Mouse (Mus musculus) limb, embryonic 15.5 days (tissue): ENCODE results near the gene Tnks1bp1. TPM values are rescaled to one million over a fixed set of nuclear protein-coding genes. Genes with fewer than 3 reads are reported as not detected.

Source experiments
- ATAC-seq: fragments of 200-750 bp; cut with Nextera tagmentation; 2 replicates; pipeline ENCODE4 v1.8.0; 2017; ENCODE audit warnings: low read depth, moderate TSS enrichment; ENCODE audit not compliant: insufficient number of reproducible peaks, low FRiP score, low TSS enrichment
- H3K27ac ChIP-seq: fragments of 300-500 bp; sonication (generic); 2 replicates; pipeline ENCODE4 v1.5.1; 2015; ENCODE audit warnings: moderate library complexity, mild to moderate bottlenecking, inconsistent platforms
- H3K27me3 ChIP-seq: fragments of 300-500 bp; sonication (generic); 2 replicates; pipeline ENCODE4 v1.6.1; 2015; ENCODE audit warnings: inconsistent platforms
- H3K36me3 ChIP-seq: fragments of 300-500 bp; sonication (generic); 2 replicates; pipeline ENCODE4 v1.6.1; 2015; ENCODE audit warnings: inconsistent platforms
- H3K4me1 ChIP-seq: fragments of 300-500 bp; sonication (generic); 2 replicates; pipeline ENCODE4 v1.6.1; 2015; ENCODE audit warnings: inconsistent platforms
- H3K4me2 ChIP-seq: fragments of 300-500 bp; sonication (generic); 2 replicates; pipeline ENCODE4 v1.6.1; 2015; ENCODE audit warnings: mild to moderate bottlenecking, inconsistent platforms
- H3K4me3 ChIP-seq: fragments of 300-500 bp; sonication (generic); 2 replicates; pipeline ENCODE4 v1.5.1; 2015; ENCODE audit warnings: mild to moderate bottlenecking, inconsistent platforms
- H3K9ac ChIP-seq: fragments of 300-500 bp; sonication (generic); 2 replicates; pipeline ENCODE4 v1.6.1; 2015; ENCODE audit warnings: inconsistent platforms
- H3K9me3 ChIP-seq: fragments of 300-500 bp; sonication (generic); 2 replicates; pipeline ENCODE4 v1.6.1; 2016; ENCODE audit warnings: inconsistent platforms
- WGBS: fragments of 180-500 bp; shearing (Covaris S2); methylation state at CpG from one replicate; pipeline ENCODE4 v1.1.7; 2015; 5-methylcytosine and 5-hydroxymethylcytosine counted together
- polyA plus RNA-seq: library from polyadenylated mRNA; unstranded; fragments of >200 nt; fragmentation: Nextera tagmentation; extraction: Ambion mirVana; gene quantifications from 2 replicates; pipeline ENCODE4 v1.2.1, GENCODE M21; 2015

Gene Tnks1bp1
- polyA plus RNA-seq, 1 experiment from 2014 or later = 74.1 TPM

DNA sequence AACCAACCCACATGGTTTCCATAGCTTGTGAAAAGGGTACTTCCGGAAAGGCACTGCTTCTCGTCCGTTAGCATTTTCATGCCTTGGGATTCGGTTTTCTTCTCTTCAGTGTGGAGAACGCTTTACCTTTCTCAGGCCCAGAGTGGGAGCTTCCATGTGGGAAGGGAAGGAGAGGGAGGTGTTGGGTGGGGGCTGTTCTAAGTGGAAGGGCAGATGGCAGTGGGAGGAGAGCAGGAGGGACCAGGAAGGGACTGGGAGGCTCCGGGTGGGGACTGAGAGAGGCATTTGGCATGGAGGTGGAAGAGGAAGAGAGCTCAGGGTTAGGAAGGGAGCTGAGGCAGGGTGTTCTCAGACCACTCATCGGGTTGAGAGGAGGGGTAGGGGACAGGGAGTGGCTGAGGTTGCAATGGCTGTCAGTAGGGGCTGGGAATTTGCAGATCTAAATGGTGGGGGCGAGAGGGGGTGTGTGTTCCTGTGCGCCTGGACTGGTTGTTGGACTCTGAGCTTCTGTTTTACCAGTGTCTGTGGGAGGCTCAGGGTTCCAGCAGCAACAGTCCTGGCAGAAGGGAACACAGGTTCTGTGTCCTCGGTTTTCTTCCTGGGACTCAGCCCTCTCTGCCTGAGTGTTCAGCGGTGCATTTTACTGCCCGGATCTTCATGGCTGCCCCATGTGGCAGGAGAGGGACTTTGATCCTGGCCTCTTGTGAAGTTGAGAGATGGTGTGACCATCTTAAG lies 17.5 kb downstream of the Tnks1bp1 start:
- Histone ChIP-seq H3K9me3 (no peaks in the 10 kb centered on the region), H3K27ac (no peak overlapping the region), H3K4me1 (peaks cover 38% of the 10 kb centered on the region), H3K4me3 (no peak overlapping the region), H3K4me2 (no peak overlapping the region), H3K9ac (no peak overlapping the region), H3K36me3 (peaks cover 52% of the 10 kb centered on the region), H3K27me3 (no peaks in the 10 kb centered on the region)
- ATAC-seq = no peak
- WGBS = 62% methylated on average over 12 of the region's 12 CpGs

DNA sequence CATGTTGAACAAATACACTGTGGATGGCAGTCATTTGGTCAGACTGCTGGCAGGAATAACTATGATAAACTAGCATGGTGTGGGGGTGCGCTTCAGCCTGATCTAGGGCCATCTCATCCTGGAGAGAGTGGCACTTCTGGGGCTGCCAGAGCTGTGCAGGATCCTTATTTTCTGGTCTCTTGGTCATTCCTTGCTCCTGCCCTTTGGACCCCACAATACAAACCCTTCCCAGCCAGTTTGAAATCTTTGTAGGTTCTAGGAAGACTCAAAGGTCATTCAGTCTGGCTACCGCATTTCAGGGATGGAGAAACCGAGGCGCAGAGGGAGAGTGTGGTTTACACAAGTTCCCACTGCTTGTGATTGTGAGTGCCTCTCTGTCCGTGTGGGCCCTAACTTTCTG lies 19.1 kb downstream of the Tnks1bp1 start:
- WGBS = 94% methylated on average over 5 of the region's 5 CpGs
- Histone ChIP-seq H3K9ac (no peak overlapping the region), H3K36me3 (peaks cover 66% of the 10 kb centered on the region), H3K9me3 (no peaks in the 10 kb centered on the region), H3K4me1 (peaks cover 30% of the 10 kb centered on the region), H3K27ac (no peak overlapping the region), H3K27me3 (no peaks in the 10 kb centered on the region), H3K4me2 (no peak overlapping the region), H3K4me3 (no peak overlapping the region)
- ATAC-seq = no peak

DNA sequence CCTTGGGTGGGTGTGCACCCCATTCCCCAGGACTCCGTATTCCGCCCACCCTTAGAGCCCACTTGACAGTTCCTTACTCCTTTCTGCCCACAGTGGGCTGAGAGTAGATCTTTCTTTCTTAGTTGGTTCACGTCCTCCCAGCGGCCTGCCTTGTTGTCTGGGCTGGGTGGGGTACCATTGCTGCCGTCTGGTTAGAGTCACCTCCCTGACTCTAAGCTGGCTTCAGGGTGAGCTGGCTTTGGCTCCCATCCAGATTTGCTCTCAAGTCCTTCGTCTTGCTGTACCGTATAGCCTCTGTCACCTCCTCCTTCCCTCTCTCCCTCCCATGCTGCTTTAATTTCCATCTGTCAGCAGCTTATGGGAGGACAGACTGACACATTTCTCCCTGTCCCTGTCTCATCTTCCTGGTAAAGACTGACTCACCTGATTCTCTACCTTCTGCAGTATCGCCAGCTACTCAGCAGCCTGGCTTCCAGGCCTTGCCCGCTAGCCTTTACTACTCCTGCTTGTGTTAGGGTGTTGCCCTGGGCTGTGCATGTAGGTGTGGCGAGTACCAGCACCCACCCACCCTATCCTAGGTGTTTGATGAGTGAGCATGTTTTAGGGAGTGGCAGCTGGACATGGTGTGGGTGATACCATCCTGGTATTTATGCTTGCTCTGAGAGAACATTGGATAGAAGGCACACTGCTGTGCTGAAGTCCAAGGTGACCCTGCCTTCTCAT lies 20.2 kb downstream of the Tnks1bp1 start:
- 0 out of 2 replicates have a peak, but pooled peaks have one; percentile 15 for ATAC-seq
- no peaks in the 10 kb centered on the region for H3K9me3 ChIP-seq
- H3K4me2 ChIP-seq = no peak overlapping the region
- peak overlapping the region; percentile 9 for H3K27ac ChIP-seq
- H3K27me3 ChIP-seq = no peaks in the 10 kb centered on the region
- peaks cover 65% of the 10 kb centered on the region for H3K36me3 ChIP-seq
- H3K4me1 ChIP-seq = peaks cover 29% of the 10 kb centered on the region
- no peak overlapping the region for H3K9ac ChIP-seq
- 62% methylated on average over 10 of the region's 10 CpGs for WGBS
- no peak overlapping the region for H3K4me3 ChIP-seq

DNA sequence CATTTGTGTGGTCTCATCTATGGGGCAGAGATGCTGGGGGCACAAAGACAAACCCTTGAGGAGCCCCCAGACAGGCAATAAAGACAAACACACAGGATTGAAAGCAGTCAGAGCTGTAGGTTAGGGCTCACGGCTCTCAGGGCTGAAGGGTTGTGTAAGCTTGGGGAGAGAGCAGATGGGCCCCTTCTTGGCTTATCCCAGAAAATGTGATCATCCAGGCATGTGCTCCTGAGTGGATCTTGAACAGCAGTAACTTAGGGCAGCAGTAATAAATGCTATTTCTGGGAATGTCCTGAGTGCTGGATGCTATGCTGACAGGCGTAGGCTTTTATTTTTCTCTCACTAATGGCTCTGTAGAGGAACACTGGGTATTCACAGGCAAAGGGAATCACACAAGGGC lies 20.8 kb downstream of the Tnks1bp1 start:
- H3K27me3 ChIP-seq = no peaks in the 10 kb centered on the region
- H3K9ac ChIP-seq = no peak overlapping the region
- H3K27ac ChIP-seq = no peak overlapping the region; the same call in 1 of the 2 replicates
- WGBS = 73% methylated on average over 2 of the region's 2 CpGs
- ATAC-seq = no peak
- no peaks in the 10 kb centered on the region for H3K9me3 ChIP-seq
- peaks cover 25% of the 10 kb centered on the region for H3K4me1 ChIP-seq
- no peak overlapping the region for H3K4me3 ChIP-seq
- H3K4me2 ChIP-seq = no peak overlapping the region
- H3K36me3 ChIP-seq = peaks cover 63% of the 10 kb centered on the region

DNA sequence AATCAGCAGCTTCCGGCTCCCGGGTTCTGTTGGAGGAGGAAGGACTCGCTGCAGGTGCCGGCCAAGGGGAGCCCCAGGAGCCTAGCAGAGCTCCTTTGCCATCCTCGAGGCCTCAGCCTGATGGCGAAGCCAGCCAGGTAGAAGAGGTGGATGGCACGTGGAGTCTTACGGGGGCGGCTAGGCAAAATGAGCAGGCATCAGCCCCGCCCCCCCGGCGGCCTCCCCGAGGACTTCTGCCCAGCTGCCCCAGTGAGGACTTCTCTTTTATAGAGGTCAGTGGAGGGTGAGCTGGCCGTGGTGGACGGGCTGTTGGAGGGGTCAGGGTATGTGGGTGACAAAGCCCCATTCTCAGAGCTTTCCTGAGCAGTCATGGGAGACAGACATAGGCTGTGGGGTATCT lies 22.3 kb downstream of the Tnks1bp1 start:
- Histone ChIP-seq H3K36me3 (peaks cover 58% of the 10 kb centered on the region), H3K4me2 (no peak overlapping the region), H3K4me1 (peaks cover 20% of the 10 kb centered on the region), H3K27me3 (no peaks in the 10 kb centered on the region), H3K27ac (peak overlapping the region; percentile 47; the same call in 1 of the 2 replicates), H3K4me3 (no peak overlapping the region), H3K9me3 (no peaks in the 10 kb centered on the region), H3K9ac (no peak overlapping the region)
- 67% methylated on average over 15 of the region's 15 CpGs for WGBS
- ATAC-seq = no peak

DNA sequence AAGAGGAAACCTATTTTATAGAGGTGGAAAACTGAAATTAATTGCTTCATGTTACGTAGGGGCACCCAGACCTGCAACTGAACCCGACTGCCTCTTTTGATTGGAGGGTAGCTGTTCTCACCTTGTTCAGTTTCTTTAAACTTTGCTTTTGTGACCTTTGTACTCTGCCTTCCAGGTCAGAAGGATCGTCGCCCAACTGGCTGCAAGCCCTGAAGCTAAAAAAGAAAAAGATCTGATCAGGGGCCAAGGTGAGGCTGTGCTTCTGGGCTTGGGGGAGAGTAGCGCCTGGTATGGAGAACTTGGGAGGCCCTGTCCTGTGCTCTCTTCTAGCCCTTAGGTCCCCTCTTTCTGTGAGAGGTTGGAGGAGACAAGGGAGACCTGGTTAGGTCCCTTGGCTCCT lies 24.1 kb downstream of the Tnks1bp1 start:
- Histone ChIP-seq H3K4me1 (peaks cover 20% of the 10 kb centered on the region), H3K27me3 (no peaks in the 10 kb centered on the region), H3K9me3 (no peaks in the 10 kb centered on the region), H3K27ac (no peak overlapping the region), H3K4me3 (no peak overlapping the region), H3K4me2 (no peak overlapping the region), H3K36me3 (peaks cover 45% of the 10 kb centered on the region), H3K9ac (no peak overlapping the region)
- WGBS = 76% methylated on average over 5 of the region's 5 CpGs
- ATAC-seq = no peak

DNA sequence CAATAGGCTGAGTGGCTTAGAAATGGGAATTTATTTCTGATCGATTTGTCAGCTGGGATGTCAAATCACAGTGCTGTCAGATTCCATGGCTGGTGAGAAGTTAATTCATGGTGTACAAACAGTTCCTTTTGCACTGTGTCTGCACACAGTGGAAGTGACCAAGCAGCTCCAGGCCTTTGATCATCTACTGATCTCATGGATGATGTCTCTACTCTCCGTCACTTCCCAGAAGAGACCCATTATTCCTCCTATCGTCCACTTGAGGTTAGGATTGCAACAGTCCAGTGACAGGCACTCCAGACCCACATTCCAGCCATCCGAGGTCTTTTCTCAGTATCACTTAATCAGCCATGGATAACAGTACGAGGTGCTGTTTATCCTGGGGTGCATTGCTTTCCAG lies 25.9 kb downstream of the Tnks1bp1 start:
- WGBS = 84% methylated on average over 5 of the region's 5 CpGs
- Histone ChIP-seq H3K4me2 (no peak overlapping the region), H3K9ac (no peak overlapping the region), H3K4me1 (peaks cover 8% of the 10 kb centered on the region; the same call in 1 of the 2 replicates), H3K36me3 (peaks cover 51% of the 10 kb centered on the region), H3K9me3 (no peaks in the 10 kb centered on the region), H3K4me3 (no peak overlapping the region), H3K27ac (no peak overlapping the region), H3K27me3 (no peaks in the 10 kb centered on the region)
- no peak for ATAC-seq

DNA sequence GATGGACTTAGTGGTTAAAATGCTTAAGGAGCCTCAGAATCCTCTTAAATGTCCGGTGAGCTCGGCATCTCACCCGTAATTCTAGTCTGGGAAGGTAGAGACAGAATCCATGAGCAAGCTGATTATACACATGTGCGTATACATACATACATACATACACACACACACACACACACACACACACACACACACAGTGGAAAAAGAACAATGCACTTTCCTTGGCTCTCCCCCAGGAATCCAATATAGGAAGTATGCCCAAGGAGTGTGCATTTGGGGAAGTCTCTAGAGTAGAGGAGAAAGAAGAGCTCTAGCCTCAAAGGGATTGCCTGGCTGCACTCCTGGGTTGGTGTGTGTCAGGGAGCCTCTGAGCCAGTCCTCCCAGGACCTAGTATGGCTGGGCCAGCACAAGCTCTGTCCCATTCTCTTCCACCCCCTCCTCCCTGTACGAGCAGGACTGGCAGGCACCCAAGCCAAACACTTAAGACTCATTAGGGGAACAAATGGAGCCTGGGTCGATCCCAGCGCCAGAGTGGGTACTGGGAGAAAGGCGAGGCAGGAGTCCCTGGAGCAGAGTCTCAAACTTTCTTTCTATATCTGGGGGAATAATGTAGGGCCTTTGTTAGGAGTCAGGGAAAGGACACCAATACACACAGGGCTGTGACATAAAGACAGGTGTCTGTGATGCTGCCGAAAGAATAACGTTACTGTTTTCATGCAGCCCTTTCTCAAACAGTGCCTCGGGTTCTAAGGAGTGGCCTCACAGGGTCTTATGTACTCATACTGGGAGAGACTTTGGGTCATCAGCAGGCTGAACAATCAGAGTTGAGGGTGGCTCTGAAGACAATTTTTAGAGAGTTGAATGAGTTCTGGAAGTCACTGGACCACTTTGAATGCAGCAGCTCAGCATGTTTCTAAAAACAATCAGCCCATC lies 41.2 kb downstream of the Tnks1bp1 start:
- Histone ChIP-seq H3K27me3 (no peaks in the 10 kb centered on the region), H3K4me2 (no peak overlapping the region), H3K36me3 (peaks cover 4% of the 10 kb centered on the region; the same call in 1 of the 2 replicates), H3K9ac (no peak overlapping the region), H3K4me3 (no peak overlapping the region), H3K9me3 (no peaks in the 10 kb centered on the region), H3K27ac (no peak overlapping the region), H3K4me1 (peaks cover 4% of the 10 kb centered on the region)
- ATAC-seq = no peak
- 52% methylated on average over 11 of the region's 11 CpGs for WGBS

DNA sequence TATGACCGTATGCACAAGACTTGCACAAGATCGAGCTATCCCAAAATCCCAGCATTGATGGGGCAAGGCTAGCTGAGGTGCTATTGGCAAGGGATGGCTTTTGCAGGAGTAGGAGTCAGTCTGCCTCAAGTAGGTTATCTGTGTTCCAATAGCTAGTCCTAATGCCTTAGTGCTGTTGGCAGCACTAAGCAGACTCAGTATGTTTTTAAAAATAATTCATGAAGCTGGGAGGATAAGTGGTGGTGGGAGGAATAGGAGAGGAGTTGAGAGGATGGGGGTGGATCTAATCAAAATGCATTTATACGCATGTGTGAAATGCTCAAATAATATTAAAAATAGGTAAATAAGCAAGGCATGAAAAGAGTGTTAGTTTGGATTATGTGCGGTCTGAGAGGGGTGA lies 43.5 kb downstream of the Tnks1bp1 start:
- Histone ChIP-seq H3K4me2 (no peak overlapping the region), H3K4me3 (no peak overlapping the region), H3K36me3 (no peaks in the 10 kb centered on the region), H3K9ac (no peak overlapping the region), H3K27me3 (no peaks in the 10 kb centered on the region), H3K27ac (no peak overlapping the region), H3K9me3 (no peaks in the 10 kb centered on the region), H3K4me1 (peaks cover 4% of the 10 kb centered on the region)
- WGBS = 93% methylated on average over 4 of the region's 4 CpGs
- no peak for ATAC-seq

DNA sequence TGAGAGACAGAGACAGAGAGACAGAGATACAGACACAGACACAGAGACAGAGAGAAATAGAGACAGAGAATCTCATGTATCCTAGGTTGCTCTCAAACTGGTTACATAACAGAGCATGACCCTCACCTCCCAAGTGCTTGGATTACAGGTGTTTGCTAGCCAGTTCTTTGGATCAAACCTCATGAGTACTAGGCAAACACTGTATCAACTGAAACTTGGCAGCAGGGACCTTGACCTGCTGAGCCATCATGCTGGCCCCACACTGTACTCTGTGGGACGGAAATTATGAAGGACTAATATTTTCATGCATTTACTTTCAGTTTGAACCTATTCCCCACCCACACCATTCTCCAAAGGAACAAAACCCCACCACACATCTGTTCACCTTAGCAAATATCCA lies 45.6 kb downstream of the Tnks1bp1 start:
- peaks cover 4% of the 10 kb centered on the region for H3K4me1 ChIP-seq
- H3K9ac ChIP-seq = no peak overlapping the region

DNA sequence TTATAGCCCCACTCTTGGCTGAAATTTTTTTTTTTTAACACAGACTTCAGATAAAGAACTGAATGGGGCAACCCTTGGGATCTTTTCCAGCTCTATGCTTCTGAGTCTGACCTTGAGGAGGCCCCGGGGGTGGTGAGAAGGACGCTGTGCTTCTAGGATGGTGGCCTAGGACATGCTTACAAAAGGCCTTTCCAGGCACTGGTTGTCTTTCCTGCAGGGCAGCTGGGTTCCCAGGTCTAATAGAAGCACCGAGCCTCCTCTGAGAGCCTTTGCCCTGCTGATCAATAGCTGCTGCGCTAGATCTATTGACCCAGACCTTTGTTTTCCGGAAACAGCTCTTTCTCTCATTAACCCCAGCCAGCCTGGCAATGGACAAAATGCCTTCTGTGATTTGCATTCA lies 48.1 kb downstream of the Tnks1bp1 start:
- WGBS = 67% methylated on average over 5 of the region's 5 CpGs
- H3K4me2 ChIP-seq = no peak overlapping the region
- no peaks in the 10 kb centered on the region for H3K27me3 ChIP-seq
- H3K9ac ChIP-seq = no peak overlapping the region
- H3K4me1 ChIP-seq = no peaks in the 10 kb centered on the region
- no peak for ATAC-seq
- no peak overlapping the region for H3K27ac ChIP-seq
- H3K9me3 ChIP-seq = no peaks in the 10 kb centered on the region
- no peak overlapping the region for H3K4me3 ChIP-seq
- no peaks in the 10 kb centered on the region for H3K36me3 ChIP-seq

More for the DNA sequence above, 45.6 kb downstream of the Tnks1bp1 start:
- 82% methylated on average over 1 of the region's 1 CpGs for WGBS
- Histone ChIP-seq H3K27me3 (no peaks in the 10 kb centered on the region), H3K4me3 (no peak overlapping the region), H3K4me2 (no peak overlapping the region), H3K9me3 (no peaks in the 10 kb centered on the region), H3K27ac (no peak overlapping the region), H3K36me3 (no peaks in the 10 kb centered on the region)
- ATAC-seq = no peak
